ENCODE assay signal across 10 mouse cellular contexts in the genomic region with DNA sequence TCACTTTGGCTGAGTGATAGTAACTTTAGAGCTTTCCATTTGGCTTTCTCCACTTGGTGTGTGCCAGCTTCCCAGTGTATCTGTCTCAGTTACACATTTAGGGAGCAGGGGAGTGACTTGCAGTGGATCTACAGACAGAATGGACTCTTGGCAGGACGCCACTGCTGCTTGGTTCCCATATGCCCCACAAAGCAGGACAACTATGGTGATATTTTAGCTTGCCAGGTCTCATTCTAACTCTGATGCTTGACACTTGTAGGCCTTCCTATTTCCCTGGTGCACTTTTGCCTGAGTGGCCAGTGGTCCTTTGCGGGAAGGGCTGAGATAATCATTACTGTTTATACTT. TPM values are rescaled to one million over a fixed set of nuclear protein-coding genes. Genes with fewer than 3 reads are reported as not detected.
A peak's percentile ranks its signal among the peaks of the same experiment; 100 is the strongest.
DNase-seq lines count a peak whose midpoint lies in the region; ATAC-seq and TF ChIP-seq lines count a peak whose summit lies in the region.
"Had no signal": no experiment of that assay in that cellular context is flagged by ENCODE, and none has a peak within 500 bp of the region (broad histone marks: within the 10 kb centered on the region; RNA-seq: fewer than 3 reads in every experiment).

No protein-coding gene starts in this region.

- WGBS in neural tube, embryonic 13.5 days = 54% methylated on average over 2 of the region's 2 CpGs
- 72% methylated on average over 2 of the region's 2 CpGs for WGBS in embryonic facial prominence, embryonic 14.5 days
- WGBS in limb, embryonic 14.5 days = 65% methylated on average over 2 of the region's 2 CpGs

- DNase-seq in gastrocnemius, postnatal 14 days = peak; percentile 17
- no peak for DNase-seq in gastrocnemius, postnatal 4 days (ENCODE audit: low spot score in 2 of 2)
- no peak for DNase-seq in neural tube, embryonic 10.5 days (ENCODE audit: extremely low spot score, low spot score)
- no peak for DNase-seq in embryonic facial prominence, embryonic 14.5 days (ENCODE audit: low spot score)
- DNase-seq in limb, embryonic 14.5 days (ENCODE audit: low spot score) = no peak
- no peak for DNase-seq in Muller cell, postnatal 12 days (ENCODE audit: inconsistent ontology term)
- DNase-seq in left cerebral cortex, postnatal 25 days (ENCODE audit: low spot score in 2 of 2) = no peak
- DNase-seq: kidney, adult 18-20 months; liver had no signal

- no peaks in the 10 kb centered on the region for H3K36me3 ChIP-seq in neural tube, embryonic 13.5 days
- H3K36me3 ChIP-seq in embryonic facial prominence, embryonic 14.5 days (ENCODE audit: control insufficient read depth, insufficient read depth, low read length) = no peaks in the 10 kb centered on the region
- no peaks in the 10 kb centered on the region for H3K36me3 ChIP-seq in limb, embryonic 14.5 days (ENCODE audit: control insufficient read depth, insufficient read depth, low read length)

- TF ChIP-seq POLR2A in limb, embryonic 14.5 days (IDR thresholded peaks at IDR 0.05; ENCODE audit: borderline replicate concordance, extremely low read depth, insufficient read depth, insufficient read length) = no peak

- intact Hi-C loops in gastrocnemius, postnatal 14 days (cut with DNase I; ENCODE audit: low total_unique reads) = no loop called here
- intact Hi-C loops in left cerebral cortex, postnatal 25 days (cut with DNase I) = loop anchor here (10.0 kb wide), 1 partner anchor 202 kb away; no protein-coding TSS in a partner anchor

- no peak overlapping the region for H3K9ac ChIP-seq in neural tube, embryonic 13.5 days
- 0 out of 2 replicates have a peak overlapping the region, but pooled peaks have one; percentile 26 for H3K9ac ChIP-seq in embryonic facial prominence, embryonic 14.5 days (ENCODE audit: low read depth, low read length)
- H3K9ac ChIP-seq in limb, embryonic 14.5 days (ENCODE audit: low read depth, low read length, severe bottlenecking) = no peak overlapping the region

- peak overlapping the region; percentile 67 for H3K27ac ChIP-seq in neural tube, embryonic 13.5 days (replicated peaks)
- H3K27ac ChIP-seq in embryonic facial prominence, embryonic 14.5 days (replicated peaks; ENCODE audit: low read depth, low read length) = peak overlapping the region; percentile 71
- H3K27ac ChIP-seq in limb, embryonic 14.5 days (replicated peaks; ENCODE audit: low read depth, low read length) = peak overlapping the region; percentile 33; the same call in 1 of the 2 replicates

- no peaks in the 10 kb centered on the region for H3K27me3 ChIP-seq in neural tube, embryonic 13.5 days
- H3K27me3 ChIP-seq in embryonic facial prominence, embryonic 14.5 days (replicated peaks; ENCODE audit: control insufficient read depth, insufficient read depth, low read length) = no peaks in the 10 kb centered on the region
- H3K27me3 ChIP-seq in limb, embryonic 14.5 days (ENCODE audit: control insufficient read depth, insufficient read depth, low read length) = no peaks in the 10 kb centered on the region

- H3K4me3 ChIP-seq in neural tube, embryonic 13.5 days = no peak overlapping the region
- no peak overlapping the region for H3K4me3 ChIP-seq in embryonic facial prominence, embryonic 14.5 days (ENCODE audit: low read depth, low read length)
- H3K4me3 ChIP-seq in limb, embryonic 14.5 days (replicated peaks; ENCODE audit: low read length) = no peak overlapping the region

- ATAC-seq in neural tube, embryonic 13.5 days (ENCODE audit: low read depth) = no peak
- peak; percentile 35 for ATAC-seq in embryonic facial prominence, embryonic 14.5 days (ENCODE audit: low read depth)
- ATAC-seq in limb, embryonic 14.5 days (ENCODE audit: low FRiP score, low read depth) = peak; percentile 22; the same call in 1 of the 2 replicates

- H3K4me2 ChIP-seq in neural tube, embryonic 13.5 days = no peak overlapping the region
- H3K4me2 ChIP-seq in embryonic facial prominence, embryonic 14.5 days (ENCODE audit: low read depth, low read length) = 0 out of 2 replicates have a peak overlapping the region, but pooled peaks have one; percentile 10
- H3K4me2 ChIP-seq in limb, embryonic 14.5 days (replicated peaks; ENCODE audit: low read depth, low read length, severe bottlenecking) = no peak overlapping the region

- H3K9me3 ChIP-seq in neural tube, embryonic 13.5 days = no peaks in the 10 kb centered on the region
- H3K9me3 ChIP-seq in embryonic facial prominence, embryonic 14.5 days (ENCODE audit: control insufficient read depth, low read length) = no peaks in the 10 kb centered on the region
- H3K9me3 ChIP-seq in limb, embryonic 14.5 days (ENCODE audit: control insufficient read depth, low read length) = no peaks in the 10 kb centered on the region

- peaks cover 30% of the 10 kb centered on the region for H3K4me1 ChIP-seq in neural tube, embryonic 13.5 days (replicated peaks)
- peaks cover 10% of the 10 kb centered on the region for H3K4me1 ChIP-seq in embryonic facial prominence, embryonic 14.5 days (ENCODE audit: control insufficient read depth, insufficient read depth, low read length)
- H3K4me1 ChIP-seq in limb, embryonic 14.5 days (ENCODE audit: control insufficient read depth, insufficient read depth, low read length) = peaks cover 14% of the 10 kb centered on the region

RNA-seq across cellular contexts. Expression of gene Psmg4, which starts 6.0 kb away (rescaled TPM):
- 10 to 100 TPM; 26.0 to 26.9 TPM for total RNA-seq in gastrocnemius, postnatal 14 days (2021)
- total RNA-seq in gastrocnemius, postnatal 4 days (2021) = 10 to 100 TPM; 38.1 to 41.7 TPM
- polyA plus RNA-seq in neural tube, embryonic 13.5 days (2015; fragmentation: Nextera tagmentation; extraction: Ambion mirVana) = 94.7 and 95.4 TPM in 2 replicates
- 76.0 and 76.5 TPM in 2 replicates for polyA plus RNA-seq in embryonic facial prominence, embryonic 14.5 days (2014; fragmentation: Nextera tagmentation; extraction: Ambion mirVana)
- polyA plus RNA-seq in limb, embryonic 14.5 days (2012; rRNA removed) = 133 and 153 TPM in 2 replicates
- polyA plus RNA-seq in limb, embryonic 14.5 days (2014; fragmentation: Nextera tagmentation; extraction: Ambion mirVana) = 75.5 and 83.8 TPM in 2 replicates
- total RNA-seq in left cerebral cortex, postnatal 25 days (2021) = 10 to 100 TPM; 18.7 to 21.7 TPM

RNA-seq across cellular contexts. Expression of gene Tubb2b, which starts 26.5 kb away (rescaled TPM):
- 1 to 10 TPM; 5.8 to 7.5 TPM for total RNA-seq in gastrocnemius, postnatal 14 days (2021)
- 10 to 100 TPM; 74.8 to 91.5 TPM for total RNA-seq in gastrocnemius, postnatal 4 days (2021)
- 644 and 732 TPM in 2 replicates for polyA plus RNA-seq in neural tube, embryonic 13.5 days (2015; fragmentation: Nextera tagmentation; extraction: Ambion mirVana)
- polyA plus RNA-seq in embryonic facial prominence, embryonic 14.5 days (2014; fragmentation: Nextera tagmentation; extraction: Ambion mirVana) = 51.3 and 52.1 TPM in 2 replicates
- 376 and 378 TPM in 2 replicates for polyA plus RNA-seq in limb, embryonic 14.5 days (2012; rRNA removed)
- polyA plus RNA-seq in limb, embryonic 14.5 days (2014; fragmentation: Nextera tagmentation; extraction: Ambion mirVana) = 28.5 TPM in 2 replicates
- total RNA-seq in left cerebral cortex, postnatal 25 days (2021) = 100 to 1,000 TPM; 207 to 213 TPM

Comparison
In these comparisons a context has a peak if more than half of its experiments do, and no peak if none do; other contexts are left out.
1. RNA of gene Tubb2b, which starts 26.5 kb away (total RNA-seq): 207 to 213 TPM in left cerebral cortex, postnatal 25 days and 74.8 to 91.5 TPM in gastrocnemius, postnatal 4 days; 5.8 to 7.5 TPM in gastrocnemius, postnatal 14 days; every median in the first group is over 4 times any median in the second.
2. Peak in every context shown above with its lines, with median percentiles within 50 percentile points of each other: H3K27ac ChIP-seq.